Mouse (Mus musculus): ENCODE data around the gene Rbfox2. TPM values are rescaled to one million over a fixed set of nuclear protein-coding genes. Genes with fewer than 3 reads are reported as not detected.

Gene Rbfox2
- polyA plus RNA-seq (2015; fragmentation: Nextera tagmentation; extraction: Ambion mirVana) = 69.4 and 73.2 TPM in 2 replicates

DNA sequence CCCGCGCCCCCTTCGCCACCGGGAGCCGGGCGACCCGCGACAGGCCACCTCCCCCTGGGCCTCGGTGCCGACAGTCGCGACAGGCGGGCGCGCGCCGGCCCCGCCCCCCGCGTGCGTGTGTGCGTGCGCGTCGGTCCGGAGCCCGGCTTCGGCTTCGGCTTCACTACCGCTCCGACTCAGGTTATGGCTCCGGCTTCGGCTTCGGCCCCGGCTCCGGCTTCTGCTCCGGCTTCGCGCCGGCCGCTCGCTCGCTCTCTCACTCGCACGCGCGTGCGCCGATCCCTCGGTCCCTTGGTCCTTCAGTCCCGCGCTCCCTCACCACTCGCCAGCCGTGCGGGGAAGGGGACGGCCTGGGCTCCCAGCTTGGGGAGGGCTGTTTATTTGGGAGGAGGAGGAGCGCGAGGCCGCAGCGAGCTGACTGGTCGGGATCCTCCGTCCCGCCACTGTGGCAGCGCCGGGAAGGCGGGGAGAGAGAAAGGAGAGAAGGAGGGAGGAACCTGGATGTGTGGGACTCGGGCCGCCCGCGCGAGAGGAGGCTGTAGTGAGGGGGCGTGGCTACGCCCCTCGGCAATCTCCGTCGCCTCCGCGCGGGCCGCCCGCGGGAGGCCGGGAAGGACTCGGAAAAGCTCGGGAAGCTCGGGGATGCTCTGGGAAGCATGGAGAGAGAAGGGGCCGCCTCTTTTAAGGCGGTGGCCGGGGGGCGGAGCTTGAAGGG lies at the start of gene Rbfox2:
Rbfox2 (minus strand) TSS at position 458 of the 715 bp plus-strand sequence.
- WGBS = under 1% methylated on average over 90 of the region's 90 CpGs
- H3K9ac ChIP-seq = peak within 1 kb of the TSS; percentile 99

DNA sequence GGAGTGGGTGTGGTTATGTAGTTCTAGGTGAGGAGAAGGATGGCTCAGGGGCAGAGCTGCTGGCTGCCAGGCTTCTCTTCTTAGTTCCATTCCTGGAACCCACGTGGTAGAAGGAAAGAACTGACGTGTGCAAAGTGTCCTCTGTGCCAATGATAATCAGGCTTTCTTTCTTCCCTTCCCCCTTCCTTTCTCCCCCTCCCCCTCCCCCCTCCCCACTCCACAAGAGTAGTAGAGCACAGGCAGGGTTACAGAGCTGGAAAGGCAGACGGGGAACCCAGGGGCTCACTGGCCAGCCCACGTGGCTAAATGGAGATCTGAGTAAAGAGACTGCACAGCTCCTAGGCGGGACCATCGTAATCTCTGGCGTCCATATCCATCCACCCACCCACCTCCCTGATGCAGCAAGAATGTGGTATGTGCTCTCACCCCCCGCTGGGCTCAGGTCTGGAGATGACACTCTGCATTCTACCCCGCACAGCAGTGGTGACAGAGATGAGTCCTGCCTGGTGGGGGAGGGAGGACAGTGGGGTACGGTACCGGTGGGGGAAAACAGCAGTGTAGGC lies 49.5 kb upstream of the Rbfox2 start:
- peak overlapping the region; percentile 78 for H3K27ac ChIP-seq (replicated peaks)
- peaks cover 44% of the 10 kb centered on the region for H3K4me1 ChIP-seq
- H3K36me3 ChIP-seq = no peaks in the 10 kb centered on the region
- 6% methylated on average over 11 of the region's 11 CpGs for WGBS
- ATAC-seq (ENCODE audit: insufficient number of reproducible peaks, low FRiP score, low TSS enrichment, low read depth) = no peak
- peak overlapping the region; percentile 2; the same call in 1 of the 2 replicates for H3K4me3 ChIP-seq (replicated peaks)
- H3K9me3 ChIP-seq (replicated peaks) = no peaks in the 10 kb centered on the region
- H3K9ac ChIP-seq = no peak overlapping the region
- peak overlapping the region; percentile 25 for H3K4me2 ChIP-seq (replicated peaks)
- H3K27me3 ChIP-seq = no peaks in the 10 kb centered on the region

More for the DNA sequence above, at the start of gene Rbfox2:
- Histone ChIP-seq H3K27me3 (no peaks in the 10 kb centered on the region), H3K4me1 (peaks cover 40% of the 10 kb centered on the region), H3K4me2 (replicated peaks) (peak within 1 kb of the TSS; percentile 59), H3K36me3 (no peaks in the 10 kb centered on the region), H3K4me3 (replicated peaks) (peak within 1 kb of the TSS; percentile 99), H3K9me3 (replicated peaks) (no peaks in the 10 kb centered on the region), H3K27ac (replicated peaks) (peak within 1 kb of the TSS; percentile 100)
- ATAC-seq (ENCODE audit: insufficient number of reproducible peaks, low FRiP score, low TSS enrichment, low read depth) = peak; percentile 97

DNA sequence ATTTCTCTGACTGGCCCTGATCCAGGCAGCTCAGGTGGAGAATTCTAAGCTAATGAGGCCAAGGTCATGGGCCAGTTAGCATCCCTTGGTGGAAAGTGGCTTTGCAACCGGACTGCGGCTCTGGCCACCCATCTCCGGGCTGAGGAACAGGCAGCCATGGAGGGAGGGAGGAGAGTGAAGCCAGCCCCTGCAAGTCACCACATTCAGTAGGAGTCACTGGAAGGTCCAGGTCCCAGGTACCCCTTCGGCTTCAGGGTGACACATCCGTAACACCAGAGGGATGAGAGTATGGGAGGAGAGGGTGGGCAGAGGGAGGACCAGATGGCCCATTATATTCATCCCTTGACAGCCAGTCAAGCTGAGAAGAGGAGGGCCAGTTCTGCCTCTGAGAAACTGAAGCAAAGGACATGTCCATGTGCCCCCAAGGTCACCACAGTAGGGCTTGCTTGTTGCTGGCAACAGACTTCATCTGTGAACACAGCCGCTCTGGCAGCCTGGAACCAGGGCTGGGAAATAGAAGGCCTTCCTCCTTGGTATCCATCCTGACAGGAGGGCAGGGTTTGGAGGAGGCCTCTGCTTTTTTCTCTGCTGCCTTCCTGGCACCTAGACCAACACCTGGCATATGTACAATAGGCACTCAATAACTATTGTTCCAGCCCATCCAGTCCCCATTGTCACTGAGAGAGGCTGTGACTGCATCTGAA lies 48.2 kb upstream of the Rbfox2 start:
- 83% methylated on average over 6 of the region's 6 CpGs for WGBS
- peak overlapping the region; percentile 78 for H3K27ac ChIP-seq (replicated peaks)

DNA sequence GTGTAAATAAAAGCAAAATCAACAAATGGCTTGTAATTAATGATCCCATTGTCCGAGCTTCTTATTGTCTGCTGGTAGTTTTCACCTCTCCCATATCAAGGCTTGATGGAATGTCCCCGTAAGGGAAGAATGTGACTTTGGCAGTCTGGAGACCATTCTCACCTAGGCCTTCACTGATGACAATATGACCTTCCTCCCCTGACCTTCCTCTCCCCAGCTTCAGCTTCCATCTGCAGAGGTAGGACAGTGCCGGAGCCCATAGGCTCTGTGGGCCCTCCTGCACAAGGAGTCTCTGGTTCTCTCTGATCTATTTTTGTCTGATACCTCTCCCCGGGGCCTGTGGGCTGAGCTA lies 47.7 kb upstream of the Rbfox2 start:
- H3K4me3 ChIP-seq (replicated peaks) = no peak overlapping the region
- no peaks in the 10 kb centered on the region for H3K27me3 ChIP-seq
- no peak overlapping the region for H3K27ac ChIP-seq (replicated peaks)
- H3K36me3 ChIP-seq = no peaks in the 10 kb centered on the region
- no peak overlapping the region for H3K4me2 ChIP-seq (replicated peaks)
- ATAC-seq (ENCODE audit: insufficient number of reproducible peaks, low FRiP score, low TSS enrichment, low read depth) = no peak
- H3K4me1 ChIP-seq = peaks cover 42% of the 10 kb centered on the region
- no peaks in the 10 kb centered on the region for H3K9me3 ChIP-seq (replicated peaks)
- 63% methylated on average over 4 of the region's 4 CpGs for WGBS
- no peak overlapping the region for H3K9ac ChIP-seq

More for the DNA sequence above, 48.2 kb upstream of the Rbfox2 start:
- Histone ChIP-seq H3K9ac (no peak overlapping the region), H3K4me1 (peaks cover 44% of the 10 kb centered on the region), H3K4me3 (replicated peaks) (no peak overlapping the region), H3K36me3 (no peaks in the 10 kb centered on the region), H3K9me3 (replicated peaks) (no peaks in the 10 kb centered on the region), H3K4me2 (replicated peaks) (no peak overlapping the region), H3K27me3 (no peaks in the 10 kb centered on the region)
- ATAC-seq (ENCODE audit: insufficient number of reproducible peaks, low FRiP score, low TSS enrichment, low read depth) = no peak

DNA sequence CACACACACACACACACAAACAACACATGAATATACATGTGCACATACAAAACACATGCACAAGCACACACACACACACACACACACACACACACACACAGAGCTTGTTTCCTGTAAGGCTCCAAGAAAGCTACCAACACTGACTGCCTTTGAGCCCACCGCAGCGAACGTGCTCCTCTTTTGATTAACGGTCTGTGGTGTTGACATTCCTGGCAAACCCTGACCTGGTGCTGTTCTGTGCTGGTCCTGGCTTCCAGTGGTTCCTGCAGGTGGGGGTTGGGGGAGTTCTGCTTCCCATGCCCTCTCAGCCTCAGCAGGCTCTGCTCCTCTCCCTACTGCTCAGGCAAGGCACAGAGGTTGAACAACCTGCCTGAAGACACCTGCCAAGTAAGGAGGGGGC lies 47.0 kb upstream of the Rbfox2 start:
- Histone ChIP-seq H3K4me3 (replicated peaks) (no peak overlapping the region), H3K4me2 (replicated peaks) (no peak overlapping the region), H3K9me3 (replicated peaks) (no peaks in the 10 kb centered on the region), H3K9ac (no peak overlapping the region), H3K27ac (replicated peaks) (no peak overlapping the region), H3K36me3 (no peaks in the 10 kb centered on the region), H3K4me1 (peaks cover 35% of the 10 kb centered on the region), H3K27me3 (no peaks in the 10 kb centered on the region)
- no peak for ATAC-seq (ENCODE audit: insufficient number of reproducible peaks, low FRiP score, low TSS enrichment, low read depth)
- 56% methylated on average over 4 of the region's 4 CpGs for WGBS

DNA sequence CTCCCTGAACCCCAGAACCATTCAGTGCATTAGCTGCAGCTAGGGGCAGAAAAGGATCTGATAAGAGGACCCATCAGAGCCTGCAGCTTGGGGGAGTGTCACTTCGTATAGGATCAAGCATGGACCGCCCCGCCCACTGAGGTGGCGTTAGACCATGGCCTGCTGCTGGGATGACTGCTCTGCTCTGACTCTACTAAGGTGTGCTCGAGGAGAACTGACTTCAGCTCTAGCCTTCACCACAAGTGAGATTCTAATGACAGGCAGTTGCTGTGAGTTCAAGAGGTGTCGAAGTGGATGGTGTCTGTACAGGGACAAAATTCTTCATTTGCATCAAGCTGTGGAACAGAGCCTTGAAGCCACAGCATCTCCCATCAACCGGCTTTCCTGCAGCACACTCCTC lies 46.1 kb upstream of the Rbfox2 start:
- Histone ChIP-seq H3K9ac (no peak overlapping the region), H3K27me3 (no peaks in the 10 kb centered on the region), H3K4me2 (replicated peaks) (no peak overlapping the region), H3K4me3 (replicated peaks) (no peak overlapping the region), H3K36me3 (no peaks in the 10 kb centered on the region), H3K4me1 (peaks cover 27% of the 10 kb centered on the region), H3K27ac (replicated peaks) (no peak overlapping the region), H3K9me3 (replicated peaks) (no peaks in the 10 kb centered on the region)
- ATAC-seq (ENCODE audit: insufficient number of reproducible peaks, low FRiP score, low TSS enrichment, low read depth) = no peak
- 61% methylated on average over 7 of the region's 7 CpGs for WGBS

DNA sequence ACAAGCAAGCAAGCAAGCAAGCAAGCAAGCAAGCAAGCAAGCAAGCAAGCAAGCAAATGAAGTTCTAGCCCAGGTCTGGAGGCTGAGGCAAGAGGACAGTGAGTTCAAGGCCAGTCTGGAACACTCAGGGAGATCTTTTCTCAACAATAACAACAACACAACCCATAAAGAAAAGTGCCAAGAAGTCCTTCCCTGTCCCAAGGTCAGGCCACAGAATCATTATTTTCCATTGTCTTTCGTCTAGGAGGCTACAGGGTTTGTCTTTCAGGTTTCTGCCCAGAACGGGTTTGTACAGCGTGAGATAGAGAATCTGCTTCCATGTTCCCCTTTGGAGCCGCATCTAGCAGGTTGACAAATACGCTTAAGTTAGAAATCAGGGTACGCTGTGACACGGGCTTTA lies 43.3 kb upstream of the Rbfox2 start:
- ATAC-seq (ENCODE audit: insufficient number of reproducible peaks, low FRiP score, low TSS enrichment, low read depth) = no peak
- Histone ChIP-seq H3K9ac (no peak overlapping the region), H3K4me2 (replicated peaks) (no peak overlapping the region), H3K27me3 (no peaks in the 10 kb centered on the region), H3K36me3 (no peaks in the 10 kb centered on the region), H3K4me1 (peaks cover 8% of the 10 kb centered on the region), H3K9me3 (replicated peaks) (no peaks in the 10 kb centered on the region), H3K27ac (replicated peaks) (no peak overlapping the region), H3K4me3 (replicated peaks) (no peak overlapping the region)
- WGBS = 91% methylated on average over 7 of the region's 7 CpGs

DNA sequence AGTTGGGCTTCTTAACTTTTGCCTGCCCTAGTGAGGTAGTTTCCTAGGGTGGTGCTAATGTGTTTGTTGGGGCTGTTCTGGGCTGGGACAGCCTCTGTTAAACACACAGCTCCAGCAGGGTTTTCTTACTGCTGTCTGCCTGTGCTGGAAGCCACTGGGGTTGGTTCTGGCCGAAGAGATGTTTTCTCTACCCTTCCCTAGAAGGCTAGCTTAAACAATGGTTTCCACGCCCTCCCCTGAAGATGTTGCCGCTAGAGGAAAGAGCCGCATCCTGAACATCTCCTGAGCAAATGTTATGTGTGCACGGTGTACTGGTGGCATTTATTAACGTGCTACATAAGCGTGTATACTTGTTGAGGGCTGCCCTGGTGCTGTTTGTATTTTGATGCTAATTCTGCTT lies 41.3 kb upstream of the Rbfox2 start:
- Histone ChIP-seq H3K27ac (replicated peaks) (no peak overlapping the region), H3K36me3 (no peaks in the 10 kb centered on the region), H3K27me3 (no peaks in the 10 kb centered on the region), H3K9ac (no peak overlapping the region), H3K4me1 (peaks cover 19% of the 10 kb centered on the region), H3K9me3 (replicated peaks) (no peaks in the 10 kb centered on the region), H3K4me3 (replicated peaks) (no peak overlapping the region), H3K4me2 (replicated peaks) (no peak overlapping the region)
- 69% methylated on average over 7 of the region's 7 CpGs for WGBS
- no peak for ATAC-seq (ENCODE audit: insufficient number of reproducible peaks, low FRiP score, low TSS enrichment, low read depth)

DNA sequence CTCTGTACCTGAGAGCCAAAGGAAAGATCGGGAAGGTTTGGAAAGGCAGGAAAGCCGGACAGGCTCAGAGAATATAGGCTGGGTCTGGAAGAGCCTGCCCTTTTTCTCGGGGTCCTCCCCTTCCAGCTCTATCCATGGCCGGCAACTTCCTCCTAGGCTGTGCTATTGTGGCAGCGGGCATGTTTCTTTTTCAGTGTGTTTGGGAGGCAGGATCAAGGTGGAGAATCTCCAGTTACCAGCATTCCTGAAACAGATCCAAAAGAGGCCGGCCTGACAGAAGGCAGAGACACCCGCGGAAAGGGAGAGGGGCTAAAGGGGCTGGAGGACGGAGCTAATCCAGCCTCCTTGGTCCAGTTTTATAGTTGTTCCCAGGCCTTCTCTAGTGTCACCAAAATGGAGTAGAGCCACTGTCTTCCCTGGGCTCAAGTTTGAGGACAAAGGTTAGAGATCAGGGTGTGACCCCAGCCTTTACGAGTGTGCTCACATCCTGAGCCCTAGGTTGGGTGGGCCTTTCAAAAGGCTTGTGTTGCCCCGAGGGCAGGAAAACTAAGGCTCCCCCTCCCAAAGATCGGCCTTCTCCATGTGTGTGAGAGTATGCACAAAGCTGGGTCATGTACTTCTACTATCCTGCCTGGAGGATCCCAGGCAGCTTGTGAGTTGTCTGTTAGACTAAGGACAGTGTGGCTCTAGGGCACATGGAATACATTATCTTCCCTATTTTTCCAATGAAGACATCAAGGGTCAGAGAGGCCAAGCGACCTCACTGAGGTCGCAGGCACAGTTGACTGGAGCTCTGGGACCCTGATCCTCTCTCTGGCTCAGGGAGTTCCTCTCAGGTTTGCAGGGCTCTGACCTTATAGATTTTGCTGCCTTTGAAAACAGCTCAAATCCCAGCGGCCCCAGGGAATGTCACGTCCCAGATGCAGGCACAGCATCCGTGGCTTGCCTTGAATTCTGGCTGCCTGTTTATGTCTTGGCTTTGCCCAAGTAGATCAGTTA lies 37.6 kb upstream of the Rbfox2 start:
- 13% methylated on average over 17 of the region's 17 CpGs for WGBS
- H3K27ac ChIP-seq (replicated peaks) = peak overlapping the region; percentile 88
- H3K9ac ChIP-seq = no peak overlapping the region
- peak overlapping the region; percentile 20 for H3K4me3 ChIP-seq (replicated peaks)
- no peaks in the 10 kb centered on the region for H3K36me3 ChIP-seq
- H3K4me2 ChIP-seq (replicated peaks) = peak overlapping the region; percentile 48
- peak; percentile 52; the same call in 1 of the 2 replicates for ATAC-seq (ENCODE audit: insufficient number of reproducible peaks, low FRiP score, low TSS enrichment, low read depth)
- peaks cover 35% of the 10 kb centered on the region for H3K4me1 ChIP-seq
- no peaks in the 10 kb centered on the region for H3K27me3 ChIP-seq
- no peaks in the 10 kb centered on the region for H3K9me3 ChIP-seq (replicated peaks)

DNA sequence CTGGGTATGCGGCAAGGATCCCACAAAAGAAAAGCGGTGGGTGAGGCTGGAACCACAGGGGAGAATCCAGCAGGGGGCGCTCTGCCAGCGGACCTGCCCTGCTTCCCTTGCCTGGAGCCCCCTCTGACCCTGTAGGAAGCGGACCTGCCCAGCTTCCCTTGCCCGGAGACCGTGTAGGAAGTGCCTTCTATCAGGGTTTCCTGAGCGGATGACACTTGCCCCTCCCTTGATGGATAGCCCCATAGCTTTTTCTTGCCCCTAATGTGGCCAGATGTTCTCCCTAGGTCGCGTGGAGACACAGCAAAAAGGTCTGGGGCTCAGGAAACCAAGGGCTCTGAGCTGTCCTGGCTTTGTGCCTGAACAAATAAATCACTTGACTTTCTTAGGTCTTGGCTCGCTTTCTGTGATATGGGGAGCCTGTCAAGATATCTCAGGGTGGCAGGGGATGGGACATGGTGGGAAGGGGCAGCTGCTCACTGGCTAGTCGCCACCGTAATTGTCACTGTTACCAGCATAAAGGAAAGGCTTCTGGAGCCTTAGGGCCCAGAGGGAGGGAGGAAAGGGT lies 36.8 kb upstream of the Rbfox2 start:
- peak overlapping the region; percentile 48 for H3K4me2 ChIP-seq (replicated peaks)

More for the DNA sequence above, 36.8 kb upstream of the Rbfox2 start:
- Histone ChIP-seq H3K27me3 (no peaks in the 10 kb centered on the region), H3K36me3 (no peaks in the 10 kb centered on the region), H3K4me1 (peaks cover 42% of the 10 kb centered on the region), H3K4me3 (replicated peaks) (peak overlapping the region; percentile 20), H3K27ac (replicated peaks) (peak overlapping the region; percentile 88), H3K9ac (peak overlapping the region; percentile 2; the same call in 1 of the 2 replicates), H3K9me3 (replicated peaks) (no peaks in the 10 kb centered on the region)
- 4% methylated on average over 13 of the region's 13 CpGs for WGBS
- ATAC-seq (ENCODE audit: insufficient number of reproducible peaks, low FRiP score, low TSS enrichment, low read depth) = peak; percentile 74

Measured in embryonic facial prominence, embryonic 15.5 days (tissue).